Mouse (Mus musculus) kidney, adult 18-20 months (tissue): Measurements from ENCODE around the gene Hddc3.
"Not testable (repeated sequence)": the region's sequence is repeated elsewhere in the genome, so short reads cannot be mapped to it uniquely, and the experiment has no call there.

Experiments
- DNase-seq: peaks from one replicate; pipeline ENCODE4 v3.0.0; 2021

The Hddc3 gene

DNA sequence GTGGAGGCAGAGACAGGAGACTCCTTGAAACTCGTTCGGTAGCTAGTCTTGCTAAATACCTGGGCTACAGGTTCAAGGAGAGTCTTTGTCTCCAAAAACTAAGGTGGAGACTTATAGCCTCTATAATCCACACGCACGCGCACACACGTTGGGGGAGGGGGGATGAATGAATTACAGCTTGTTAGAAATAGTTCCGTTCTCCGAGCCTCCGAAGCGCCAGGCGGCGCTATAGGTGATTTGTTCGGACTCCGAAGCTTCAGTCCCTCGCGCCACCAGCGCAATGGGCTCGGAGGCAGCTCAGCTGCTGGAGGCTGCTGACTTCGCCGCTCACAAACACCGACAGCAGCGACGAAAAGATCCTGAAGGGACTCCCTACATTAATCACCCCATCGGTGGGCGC is at the start of gene Hddc3:
Gene Hddc3 (plus strand): TSS at position 247 of the 400 bp plus-strand sequence.
- peak; percentile 95 for DNase-seq

DNA sequence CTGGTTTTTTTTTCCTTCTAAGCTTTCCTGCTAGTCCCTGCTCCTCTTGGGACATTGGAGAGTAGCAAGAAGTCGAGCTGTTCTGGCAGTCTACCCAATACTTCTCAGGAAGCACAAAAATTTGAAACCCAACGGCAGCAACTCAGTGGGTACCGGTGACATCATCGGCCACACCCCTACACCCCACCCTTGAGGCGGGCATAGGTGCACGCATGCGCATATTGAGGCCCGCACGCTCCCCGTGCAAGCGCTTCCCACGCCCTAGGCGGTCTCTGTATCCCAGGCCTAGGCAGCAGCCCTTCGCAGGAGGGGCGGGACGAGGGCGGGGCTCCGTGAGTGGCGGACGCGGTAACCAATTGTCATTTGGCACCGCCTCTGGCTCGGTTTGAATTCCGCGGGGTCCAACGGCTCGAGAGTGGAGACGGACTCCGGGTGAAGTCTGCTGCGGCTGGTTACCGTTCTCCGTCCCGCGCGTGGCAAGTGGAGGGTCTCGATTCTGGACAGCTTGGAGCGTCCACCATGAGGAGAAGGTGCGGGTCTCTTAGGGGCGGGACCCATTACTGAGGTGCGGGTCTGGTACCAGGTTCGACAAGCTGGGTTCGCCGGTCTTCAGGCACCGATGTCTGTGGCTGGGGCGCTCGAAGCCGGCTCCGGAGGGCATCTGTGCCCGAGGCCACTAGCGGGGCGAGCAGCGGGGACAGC is 48.7 kb upstream of the Hddc3 start, which contains the start of gene Prc1:
Gene Prc1 (plus strand): TSS at position 389 of the 702 bp plus-strand sequence.
- DNase-seq: peak; percentile 100

DNA sequence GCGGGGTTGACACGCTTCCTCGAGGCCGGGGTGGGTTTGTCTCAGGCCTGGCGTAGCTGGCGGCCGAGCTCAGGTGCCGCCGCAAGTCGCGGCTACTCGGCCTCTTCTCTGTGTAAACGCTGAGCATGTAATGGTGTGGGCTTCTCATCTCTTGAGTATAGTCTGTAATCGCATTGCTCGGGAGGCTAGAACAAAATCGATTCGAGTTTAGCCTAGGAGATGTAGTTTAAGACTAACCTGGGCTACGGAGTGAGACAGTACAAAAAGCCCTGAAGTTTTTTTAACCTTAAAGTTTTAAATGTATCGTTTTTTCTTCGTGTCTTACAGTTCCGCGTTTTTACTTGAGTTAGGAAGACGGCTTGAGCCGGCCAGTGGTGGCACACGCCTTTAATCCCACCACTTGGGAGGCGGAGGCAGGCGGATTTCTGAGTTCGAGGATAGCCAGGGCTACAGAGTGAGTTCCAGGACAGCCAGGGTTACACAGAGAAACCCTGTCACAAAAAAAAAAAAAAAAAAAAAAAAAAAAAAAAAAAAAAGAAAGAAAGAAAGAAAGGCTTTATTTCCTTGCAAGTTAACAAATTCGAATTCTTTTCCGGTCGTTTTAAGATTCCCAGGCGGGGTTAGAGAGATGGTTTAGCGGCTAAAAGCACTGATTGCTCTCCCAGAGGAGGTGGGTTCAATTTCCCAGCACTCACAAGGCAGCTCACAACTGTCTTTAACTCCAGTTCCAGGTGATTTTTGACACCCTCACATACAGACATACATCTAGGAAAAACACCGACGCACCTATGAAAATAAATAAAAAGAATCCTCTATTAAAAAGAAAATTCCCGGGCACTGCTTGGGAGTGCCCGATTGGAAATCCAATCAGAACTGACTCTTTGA is 47.9 kb upstream of the Hddc3 start:
- DNase-seq: no peak

DNA sequence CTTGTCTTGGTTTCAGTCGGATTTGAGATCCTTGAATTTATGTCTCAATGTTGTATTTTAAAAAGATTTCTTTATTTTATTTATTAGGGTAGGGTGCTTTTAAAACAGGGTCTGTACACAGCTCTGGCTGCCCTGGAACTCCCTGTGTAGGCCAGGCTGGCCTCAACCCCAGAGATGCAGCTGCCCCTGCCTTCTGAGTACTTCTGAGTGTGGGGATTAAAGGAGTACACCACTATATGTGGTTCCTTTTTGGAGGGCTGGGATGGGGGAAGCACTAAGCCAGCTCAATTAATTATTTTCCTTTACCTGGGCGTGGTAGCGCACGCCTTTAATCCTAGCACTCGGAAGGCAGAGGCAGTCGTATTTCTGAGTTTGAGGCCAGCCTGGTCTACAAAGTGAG is 46.4 kb upstream of the Hddc3 start:
- no peak for DNase-seq

DNA sequence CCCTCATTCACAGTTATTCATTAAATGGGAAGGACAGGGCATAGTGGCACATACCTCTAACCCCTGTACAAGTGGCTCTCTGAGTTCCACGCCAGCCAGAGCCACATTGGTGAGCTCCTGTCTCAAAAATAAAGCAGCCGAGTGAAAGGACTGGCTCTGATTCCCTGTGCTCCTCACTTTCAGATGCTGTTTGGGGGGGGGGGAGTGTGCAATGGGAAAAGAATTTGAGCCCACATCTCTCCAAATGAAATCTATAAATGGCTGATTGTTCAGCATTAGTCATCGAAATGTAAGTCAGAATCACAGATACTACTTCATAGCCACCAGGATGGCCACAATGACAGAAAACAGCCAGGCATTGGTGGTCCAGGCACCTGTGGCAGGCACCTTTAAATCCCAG is 45.9 kb upstream of the Hddc3 start:
- no peak for DNase-seq

DNA sequence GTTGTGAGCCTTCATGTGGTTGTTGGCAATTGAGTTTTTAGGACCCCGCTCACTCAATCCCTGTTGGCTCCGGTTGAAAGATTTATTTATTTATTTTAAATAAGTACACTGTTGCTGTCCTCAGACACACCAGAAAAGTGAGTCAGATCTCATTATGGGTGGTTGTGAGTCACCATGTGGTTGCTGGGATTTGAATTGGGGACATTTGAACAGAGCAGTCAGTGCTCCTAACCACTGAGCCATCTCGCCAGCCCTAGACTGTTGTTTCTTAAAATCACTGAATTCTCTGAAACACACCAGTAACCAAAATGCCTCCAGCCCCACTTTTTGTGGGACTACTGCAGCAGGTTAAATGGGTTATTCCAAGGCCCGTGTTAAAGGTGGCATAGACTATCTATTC is 44.1 kb upstream of the Hddc3 start:
- no peak for DNase-seq

DNA sequence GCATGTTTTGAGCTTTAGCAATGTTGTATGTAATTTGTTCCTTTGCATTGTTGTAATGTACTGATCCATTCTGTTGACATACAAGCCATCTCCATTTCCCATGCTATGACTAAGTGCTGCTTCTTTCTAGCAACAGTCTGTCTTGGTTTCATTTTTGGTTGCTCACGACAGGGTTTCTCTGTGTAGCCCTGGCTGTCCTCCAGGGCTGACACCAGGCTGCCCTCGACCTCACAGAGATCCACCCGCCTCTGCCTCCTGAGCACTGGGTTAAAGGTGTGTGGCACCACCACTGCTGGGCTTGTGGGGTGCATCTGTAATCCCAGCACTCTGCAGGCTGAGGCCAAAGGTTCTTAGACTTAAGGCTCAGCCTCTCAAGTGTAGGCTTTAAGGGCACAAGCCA is 43.3 kb upstream of the Hddc3 start:
- DNase-seq: no peak

DNA sequence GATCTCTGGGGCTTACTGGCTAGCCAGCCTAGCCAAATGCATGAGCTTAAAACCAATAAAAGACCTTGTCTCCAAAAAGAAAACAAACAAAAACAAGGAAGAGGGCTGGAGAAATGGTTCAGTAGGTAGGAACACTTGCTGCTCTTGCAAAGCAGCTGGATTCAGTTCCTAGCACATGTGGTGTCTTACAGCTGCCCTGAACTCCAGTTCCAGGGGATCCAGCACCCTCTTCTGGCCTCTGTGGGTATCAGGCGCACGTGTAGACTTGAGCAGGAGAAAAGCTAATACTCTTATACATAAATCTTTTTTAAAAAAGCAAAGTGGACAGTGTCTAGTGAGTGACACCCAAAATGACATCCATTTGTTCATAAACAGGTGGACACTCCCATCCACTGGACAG is 41.4 kb upstream of the Hddc3 start:
- DNase-seq: no peak

DNA sequence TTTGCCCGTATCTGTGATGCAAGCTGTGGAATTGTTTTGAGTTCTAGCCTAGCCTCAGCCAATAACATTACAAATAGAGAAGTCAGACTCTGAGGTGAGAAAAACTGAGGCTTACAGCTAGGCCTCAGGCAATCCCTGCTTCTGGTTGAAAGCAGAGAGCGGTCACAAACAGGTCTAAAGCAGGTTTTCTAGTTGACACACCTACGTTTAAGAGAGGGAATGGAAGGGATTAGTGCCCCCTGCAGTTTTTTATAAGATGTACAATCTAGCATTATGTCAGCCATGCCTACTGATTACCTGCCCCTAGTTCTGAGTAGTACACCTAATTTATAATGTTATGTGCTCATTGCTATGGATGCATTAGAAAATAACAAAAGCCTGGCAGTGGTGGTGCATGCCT is 35.1 kb upstream of the Hddc3 start:
- DNase-seq: no peak

DNA sequence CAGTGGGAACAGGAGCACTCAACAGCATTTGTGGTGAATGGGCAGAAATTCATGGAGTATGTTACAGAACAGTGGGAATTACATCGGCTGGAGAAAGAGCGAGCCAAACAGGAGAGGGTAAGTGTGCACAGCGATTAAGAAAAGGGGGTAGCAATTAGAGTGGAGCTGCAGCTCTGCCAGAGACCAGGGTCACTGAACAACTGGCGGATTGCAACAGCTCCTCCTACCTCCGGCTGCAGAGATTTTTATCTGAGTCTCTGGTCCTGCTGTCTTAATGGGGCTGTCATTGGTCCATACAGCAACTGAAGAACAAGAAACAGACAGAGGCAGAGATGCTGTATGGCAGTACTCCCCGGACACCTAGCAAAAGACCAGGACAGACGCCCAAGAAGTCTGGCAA is 32.1 kb upstream of the Hddc3 start:
- no peak for DNase-seq

DNA sequence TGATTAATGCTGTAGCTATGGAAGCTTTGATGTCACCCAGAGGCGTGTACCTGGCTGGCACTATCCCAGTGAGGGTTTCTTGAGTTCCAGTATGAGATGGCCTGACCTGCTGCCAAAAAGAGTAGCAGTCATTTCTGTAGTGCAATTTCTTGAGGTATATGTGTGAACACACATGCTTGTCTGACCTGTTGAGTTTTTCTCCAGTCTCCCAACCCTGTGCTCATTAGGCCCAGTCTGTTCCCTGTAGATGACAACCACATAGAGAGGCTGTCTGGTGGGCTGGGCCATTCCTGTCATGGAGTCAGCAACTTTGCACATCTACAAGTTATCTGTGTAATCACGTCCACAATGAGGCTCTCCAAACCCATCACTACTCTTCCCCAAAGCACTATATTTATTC is 27.2 kb upstream of the Hddc3 start:
- DNase-seq: no peak

DNA sequence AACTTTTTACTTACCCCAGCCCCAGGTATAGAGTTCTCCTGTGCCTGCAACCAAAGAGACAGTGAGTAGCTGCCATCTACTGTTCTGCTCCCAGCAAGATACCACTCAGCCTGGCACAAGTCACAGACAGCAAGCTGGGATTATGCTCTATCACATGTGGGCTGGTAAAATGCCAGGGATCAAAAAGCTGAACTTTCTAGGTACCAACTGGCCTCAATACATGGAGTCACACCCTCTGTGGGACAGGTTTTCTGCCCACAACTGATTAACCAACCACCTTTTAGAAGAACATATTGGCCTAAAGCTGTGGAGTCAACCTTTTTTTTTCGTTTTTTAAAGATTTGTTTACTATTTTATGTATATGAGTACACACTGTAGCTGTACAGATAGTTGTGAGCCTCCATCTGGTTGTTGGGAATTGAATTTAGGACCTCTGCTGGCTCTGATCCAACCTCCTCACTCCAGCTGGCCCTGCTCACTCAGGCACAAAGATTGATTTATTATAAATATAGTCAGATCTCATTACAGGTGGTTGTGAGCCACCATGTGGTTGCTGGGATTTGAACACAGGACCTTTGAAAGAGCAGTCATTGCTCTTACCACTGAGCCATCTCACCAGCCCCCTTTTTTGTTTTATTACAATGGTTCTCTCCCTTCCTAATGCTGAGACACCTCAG is 25.3 kb upstream of the Hddc3 start:
- no peak for DNase-seq

DNA sequence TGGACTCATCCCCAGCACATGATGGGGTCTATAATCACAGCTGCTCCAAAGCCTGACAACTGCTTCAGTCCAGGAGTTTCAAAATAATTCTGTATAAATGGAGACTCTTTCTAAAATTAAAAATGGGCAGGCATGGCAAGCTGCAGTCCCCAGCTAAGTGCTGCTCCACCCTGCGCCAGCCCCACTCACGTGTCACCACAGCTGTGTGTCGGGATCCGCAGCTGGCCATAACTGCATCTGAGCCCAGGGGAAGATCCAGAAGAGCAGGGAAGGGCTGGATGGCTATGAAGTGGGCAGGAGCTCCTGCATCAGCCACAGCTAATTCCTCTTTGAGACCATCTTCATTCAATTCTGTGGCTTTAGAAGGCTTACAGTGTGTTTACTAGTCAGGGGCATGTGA is 24.2 kb upstream of the Hddc3 start:
- DNase-seq: no peak

DNA sequence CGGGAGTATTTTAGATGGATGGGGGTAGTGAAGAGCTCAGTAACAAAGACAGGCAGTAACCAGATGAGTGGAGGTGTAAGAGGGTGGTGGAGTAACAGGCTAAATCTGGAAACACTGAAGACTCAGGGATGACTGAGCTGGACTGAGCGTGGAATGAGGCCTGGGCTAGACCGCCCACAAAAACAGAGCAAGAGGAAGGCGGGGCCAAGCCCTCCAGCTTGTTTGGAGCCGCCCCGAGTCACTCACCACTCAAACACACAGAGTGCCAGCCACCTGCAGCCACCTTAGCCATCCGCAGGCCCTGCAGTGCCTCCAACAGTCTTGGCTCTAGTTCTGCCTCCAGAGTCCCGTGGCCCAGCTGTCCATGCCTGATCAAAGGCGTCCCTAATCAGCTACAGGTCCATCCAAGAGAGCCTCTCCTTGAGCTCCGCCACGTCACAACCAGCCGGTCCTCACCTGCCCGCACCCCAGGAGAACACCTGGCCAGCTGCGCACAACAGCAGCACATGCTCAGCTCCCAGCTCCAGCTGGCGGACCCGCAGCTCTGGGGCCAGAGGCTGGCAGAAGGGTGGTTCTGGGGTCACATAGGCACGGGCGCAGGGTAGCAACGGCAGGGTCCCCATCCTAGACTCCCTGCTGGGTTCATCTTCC is 22.9 kb upstream of the Hddc3 start:
- no peak for DNase-seq

DNA sequence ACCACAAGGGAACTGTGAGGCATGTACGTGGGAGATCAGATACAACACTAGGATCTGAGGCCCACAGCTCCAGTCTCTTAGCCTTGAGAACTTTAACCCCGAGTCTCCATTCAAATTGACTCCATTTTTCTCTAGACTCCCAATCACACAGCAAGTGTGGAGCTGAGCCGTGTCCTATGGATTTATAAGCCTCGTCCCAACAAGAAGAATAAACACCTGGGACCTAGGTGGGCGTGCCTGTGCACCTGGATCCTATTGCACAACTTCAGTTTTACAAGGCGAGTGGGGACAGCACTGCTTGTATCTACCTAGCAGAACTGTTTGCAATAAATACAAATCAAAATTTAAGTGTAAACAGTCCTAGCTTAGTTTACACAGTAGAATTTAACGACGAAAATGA is 19.6 kb upstream of the Hddc3 start:
- no peak for DNase-seq

DNA sequence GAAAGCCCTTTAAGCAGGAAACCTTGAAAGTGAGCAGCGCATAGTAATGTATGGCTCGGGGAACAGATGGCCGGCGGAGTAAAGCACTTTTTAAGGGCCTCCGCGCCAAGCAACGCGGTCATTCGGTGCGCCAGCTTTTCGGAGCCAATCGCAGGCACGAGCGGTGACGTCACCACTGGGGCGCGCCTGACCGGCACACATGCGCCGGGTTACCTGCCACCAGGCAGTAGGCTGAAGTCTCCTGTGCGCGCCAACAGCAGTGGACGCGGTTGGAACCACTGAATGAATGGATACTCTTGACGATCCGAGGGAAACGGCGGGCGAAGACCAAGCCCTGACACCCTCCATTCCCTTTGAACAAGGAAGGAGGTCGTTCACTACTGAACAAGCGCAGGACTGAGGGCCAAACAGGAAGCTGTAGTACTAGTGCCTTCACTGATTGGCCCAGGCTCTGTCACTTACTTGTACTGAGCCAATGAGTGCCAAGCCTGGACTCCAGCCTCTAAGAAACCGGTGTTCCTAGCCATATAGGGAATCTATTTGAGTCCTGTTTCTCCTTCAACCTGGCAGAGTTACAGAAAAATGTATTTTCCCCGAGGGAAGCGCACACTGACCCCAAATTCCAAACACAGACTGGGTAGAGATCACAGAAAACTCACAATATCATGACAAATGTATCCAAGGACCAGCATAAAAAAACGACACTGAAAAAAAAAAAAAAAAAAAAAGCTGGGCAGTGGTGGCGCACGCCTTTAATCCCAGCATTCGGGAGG is 18.7 kb upstream of the Hddc3 start, which contains the start of gene Rccd1:
Gene Rccd1 (minus strand): TSS at position 412 of the 773 bp plus-strand sequence.
- DNase-seq: peak; percentile 96

DNA sequence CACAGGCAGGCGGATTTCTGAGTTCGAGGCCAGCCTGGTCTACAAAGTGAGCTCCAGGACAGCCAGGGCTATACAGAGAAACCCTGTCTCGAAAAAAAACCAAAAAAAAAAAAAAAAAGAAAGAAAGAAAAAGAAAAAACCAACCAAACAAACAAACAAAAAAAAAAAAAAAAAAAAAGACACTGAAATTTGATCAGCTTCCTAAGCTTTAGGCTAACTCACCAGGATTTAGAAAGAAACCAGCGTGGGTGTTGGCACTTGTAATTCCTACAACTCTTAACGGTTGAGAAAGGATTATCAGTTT is 18.1 kb upstream of the Hddc3 start:
- DNase-seq: not testable (repeated sequence)

DNA sequence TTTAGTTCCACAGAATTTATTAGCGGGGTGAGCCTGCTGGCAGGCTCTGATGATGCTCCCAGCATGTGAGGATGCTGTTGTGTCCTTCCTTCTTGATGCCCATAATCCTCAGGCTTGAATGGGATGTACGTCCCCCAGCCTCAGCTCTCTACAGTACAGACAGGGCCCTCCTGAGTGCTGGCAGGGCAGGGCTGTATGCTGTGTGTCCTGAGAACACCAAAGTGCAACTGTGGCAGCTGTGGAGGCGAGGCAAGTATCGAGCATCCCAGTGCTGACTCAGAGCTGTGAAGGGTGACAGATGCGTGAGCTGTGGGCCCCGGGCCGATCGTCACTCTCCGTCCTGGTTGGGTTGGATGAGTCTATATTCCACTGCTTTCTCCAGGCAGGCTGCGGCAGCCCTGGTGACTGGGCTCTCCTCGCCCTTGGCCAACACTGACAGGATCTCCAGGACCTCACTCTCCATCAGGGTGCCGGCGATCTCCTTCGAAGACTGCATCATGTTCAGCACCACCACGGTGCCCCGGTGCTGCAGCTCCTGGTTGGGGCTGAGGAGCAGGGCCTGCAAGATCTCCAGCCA is 17.5 kb upstream of the Hddc3 start:
- DNase-seq: no peak

DNA sequence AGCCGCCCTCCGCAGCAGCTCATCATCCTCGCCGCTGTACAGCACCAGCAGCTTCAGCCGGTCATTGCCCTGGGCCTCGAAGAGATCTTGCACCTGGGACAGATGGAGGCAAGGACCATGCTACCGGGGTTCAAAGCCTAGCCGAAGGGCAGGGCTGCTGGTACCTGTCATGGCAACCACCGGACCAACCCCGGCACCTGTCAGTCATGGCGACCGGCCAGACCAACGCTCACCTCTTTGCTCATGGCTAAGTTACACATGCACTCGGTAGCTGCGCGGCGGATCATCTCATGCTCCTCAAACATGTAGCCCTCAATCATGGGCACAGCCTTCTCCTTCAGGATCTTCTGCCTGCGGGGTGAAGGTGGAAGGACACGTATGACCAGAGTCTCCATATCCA is 16.8 kb upstream of the Hddc3 start:
- no peak for DNase-seq

DNA sequence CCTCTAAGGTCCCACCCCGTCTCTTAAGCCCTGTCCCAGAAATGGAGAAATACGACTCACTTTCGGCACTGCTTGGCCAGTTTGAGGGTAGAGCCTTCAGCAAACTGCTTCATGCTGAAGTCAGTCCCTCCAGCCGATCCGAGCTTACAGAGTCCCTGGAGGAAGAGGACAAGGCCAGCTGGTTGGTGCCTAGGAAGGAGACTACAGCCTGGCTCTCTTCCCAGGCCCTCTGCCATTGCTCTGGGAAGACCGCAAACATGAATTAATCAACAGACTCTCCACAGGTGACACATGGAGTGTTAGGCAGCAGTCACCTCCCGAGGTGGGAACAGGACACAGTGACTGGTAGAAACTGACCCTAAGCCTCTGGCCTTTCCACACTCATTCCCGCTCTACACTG is 12.6 kb upstream of the Hddc3 start:
- DNase-seq: no peak

DNA sequence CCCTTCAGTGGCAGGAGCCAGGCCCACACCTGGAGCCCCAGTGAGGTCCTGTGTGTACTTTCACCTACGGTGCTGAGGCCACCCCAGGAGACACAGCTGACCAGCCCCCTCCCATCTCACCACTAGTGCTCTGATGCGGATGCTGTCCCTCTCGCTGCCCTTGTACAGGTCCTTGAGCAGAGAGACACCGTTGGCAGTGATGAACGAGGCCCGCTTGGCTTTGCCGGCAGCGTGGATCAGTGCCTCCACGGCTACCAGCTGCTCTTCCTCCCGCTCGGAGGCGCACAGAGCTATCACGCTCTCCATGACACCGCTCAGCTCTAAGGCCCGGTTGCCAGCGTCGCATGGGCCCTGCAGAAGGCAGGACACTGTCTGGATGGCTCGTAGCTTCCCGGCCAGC is 11.5 kb upstream of the Hddc3 start:
- DNase-seq: no peak

DNA sequence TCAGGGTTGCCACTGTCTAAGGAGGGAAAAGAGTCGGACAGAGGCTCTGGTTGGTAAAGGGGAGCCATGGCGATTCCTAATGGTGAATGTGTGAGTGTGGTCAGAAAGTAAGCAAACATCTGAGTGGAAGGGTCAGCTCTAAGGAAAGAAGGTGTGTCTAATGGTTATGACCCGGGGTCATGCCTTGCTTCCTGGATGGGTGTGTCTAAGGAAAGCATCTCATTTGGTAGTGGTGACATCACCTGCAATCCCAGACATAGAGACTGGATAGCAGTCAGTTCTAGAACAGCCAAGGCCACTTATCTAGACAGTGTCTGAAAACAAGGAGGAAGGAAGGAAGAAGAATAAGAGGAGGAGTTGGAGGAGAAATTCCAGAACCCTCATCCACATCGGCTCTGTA is 8.1 kb upstream of the Hddc3 start:
- DNase-seq: no peak
